Mouse (Mus musculus) stomach, embryonic 15.5 days (tissue): ENCODE measurements around the gene Tfb2m. TPM values are rescaled to one million over a fixed set of nuclear protein-coding genes. Genes with fewer than 3 reads are reported as not detected.
"Not testable (repeated sequence)": the region's sequence is repeated elsewhere in the genome, so short reads cannot be mapped to it uniquely, and the experiment has no call there.

Experiments used
- ATAC-seq: fragments of 200-750 bp; cut with Nextera tagmentation; 2 replicates; pipeline ENCODE4 v1.8.0; 2017; ENCODE audit warnings: low read depth, moderate number of reproducible peaks, moderate TSS enrichment; ENCODE audit not compliant: insufficient read depth, low FRiP score
- H3K27ac ChIP-seq: fragments of 300-500 bp; sonication (generic); 2 replicates; pipeline ENCODE4 v1.5.1; 2015; ENCODE audit warnings: mild to moderate bottlenecking, inconsistent platforms
- H3K27me3 ChIP-seq: fragments of 300-500 bp; sonication (generic); replicated peaks from 2 replicates; pipeline ENCODE4 v1.6.1; 2015; ENCODE audit warnings: inconsistent platforms
- H3K36me3 ChIP-seq: fragments of 300-500 bp; sonication (generic); 2 replicates; pipeline ENCODE4 v1.6.1; 2015; ENCODE audit warnings: inconsistent platforms
- H3K4me1 ChIP-seq: fragments of 300-500 bp; sonication (generic); 2 replicates; pipeline ENCODE4 v1.6.1; 2015; ENCODE audit warnings: inconsistent platforms
- H3K4me2 ChIP-seq: fragments of 300-500 bp; sonication (generic); 2 replicates; pipeline ENCODE4 v1.6.1; 2015; ENCODE audit warnings: mild to moderate bottlenecking, inconsistent platforms
- H3K4me3 ChIP-seq: fragments of 300-500 bp; sonication (generic); replicated peaks from 2 replicates; pipeline ENCODE4 v1.5.1; 2015; ENCODE audit warnings: inconsistent platforms
- H3K9ac ChIP-seq: fragments of 300-500 bp; sonication (generic); 2 replicates; pipeline ENCODE4 v1.6.1; 2015; ENCODE audit warnings: inconsistent platforms
- H3K9me3 ChIP-seq: fragments of 300-500 bp; sonication (generic); 2 replicates; pipeline ENCODE4 v1.6.1; 2016; ENCODE audit warnings: inconsistent platforms
- WGBS: fragments of 180-500 bp; shearing (Covaris S2); methylation state at CpG from one replicate; pipeline ENCODE4 v1.1.7; 2015; 5-methylcytosine and 5-hydroxymethylcytosine counted together
- polyA plus RNA-seq: library from polyadenylated mRNA; unstranded; fragments of >200 nt; fragmentation: Nextera tagmentation; extraction: Ambion mirVana; gene quantifications from 2 replicates; pipeline ENCODE4 v1.2.1, GENCODE M21; 2015

Gene Tfb2m
- 26.8 and 30.1 TPM in 2 replicates for polyA plus RNA-seq

GRCm38 (mm10) chr1:179545768-179546550, at the start of gene Tfb2m, which contains the start of gene Cnst:
Tfb2m (minus strand) TSS chr1:179546267.
Cnst (plus strand) TSS chr1:179546370.
- Histone ChIP-seq H3K27ac (peak within 1 kb of the TSS; percentile 95), H3K4me2 (peak within 1 kb of the TSS; percentile 66), H3K4me3 (peak within 1 kb of the TSS; percentile 85), H3K4me1 (peaks cover 20% of the 10 kb centered on the region), H3K9ac (peak within 1 kb of the TSS; percentile 86)
- not testable (repeated sequence) for H3K27me3 ChIP-seq, H3K9me3 ChIP-seq, H3K36me3 ChIP-seq
- under 1% methylated on average over 69 of the region's 69 CpGs for WGBS
- ATAC-seq, result peak; percentile 99

- no peak for ATAC-seq
- Histone ChIP-seq H3K9me3 (no peaks in the 10 kb centered on the region), H3K9ac (no peak overlapping the region), H3K36me3 (0 out of 2 replicates have a peak, but pooled peaks cover 5% of the 10 kb centered on the region), H3K4me2 (no peak overlapping the region), H3K27ac (no peak overlapping the region), H3K4me3 (no peak overlapping the region), H3K4me1 (0 out of 2 replicates have a peak, but pooled peaks cover 3% of the 10 kb centered on the region), H3K27me3 (no peaks in the 10 kb centered on the region)
- 77% methylated on average over 7 of the region's 7 CpGs for WGBS
Measured at GRCm38 (mm10) chr1:179592972-179593371, 46.9 kb upstream of the Tfb2m start.

- ATAC-seq, result no peak
- H3K9me3 ChIP-seq, result no peaks in the 10 kb centered on the region
- 0 out of 2 replicates have a peak, but pooled peaks cover 5% of the 10 kb centered on the region for H3K36me3 ChIP-seq
- 0 out of 2 replicates have a peak, but pooled peaks cover 3% of the 10 kb centered on the region for H3K4me1 ChIP-seq
- WGBS, result 78% methylated on average over 2 of the region's 2 CpGs
- H3K4me3 ChIP-seq, result no peak overlapping the region
- no peak overlapping the region for H3K4me2 ChIP-seq
- H3K27me3 ChIP-seq, result no peaks in the 10 kb centered on the region
- no peak overlapping the region for H3K9ac ChIP-seq
- no peak overlapping the region for H3K27ac ChIP-seq
Measured at GRCm38 (mm10) chr1:179592143-179592542, 46.1 kb upstream of the Tfb2m start.

GRCm38 (mm10) chr1:179591639-179592038, 45.6 kb upstream of the Tfb2m start:
- Histone ChIP-seq H3K4me1 (0 out of 2 replicates have a peak, but pooled peaks cover 3% of the 10 kb centered on the region), H3K9ac (no peak overlapping the region), H3K36me3 (0 out of 2 replicates have a peak, but pooled peaks cover 5% of the 10 kb centered on the region), H3K9me3 (no peaks in the 10 kb centered on the region), H3K27me3 (no peaks in the 10 kb centered on the region), H3K4me3 (no peak overlapping the region), H3K4me2 (no peak overlapping the region), H3K27ac (no peak overlapping the region)
- WGBS, result 77% methylated on average over 12 of the region's 12 CpGs
- no peak for ATAC-seq

- ATAC-seq, result no peak
- Histone ChIP-seq H3K27me3 (no peaks in the 10 kb centered on the region), H3K4me1 (0 out of 2 replicates have a peak, but pooled peaks cover 3% of the 10 kb centered on the region), H3K9me3 (no peaks in the 10 kb centered on the region), H3K27ac (no peak overlapping the region), H3K4me3 (no peak overlapping the region), H3K36me3 (0 out of 2 replicates have a peak, but pooled peaks cover 5% of the 10 kb centered on the region), H3K9ac (no peak overlapping the region), H3K4me2 (no peak overlapping the region)
- WGBS, result 81% methylated on average over 4 of the region's 4 CpGs
Measured at GRCm38 (mm10) chr1:179588230-179588629, 42.2 kb upstream of the Tfb2m start.

GRCm38 (mm10) chr1:179586430-179587095, 40.5 kb upstream of the Tfb2m start:
- Histone ChIP-seq H3K9me3 (no peaks in the 10 kb centered on the region), H3K4me3 (no peak overlapping the region), H3K9ac (no peak overlapping the region), H3K4me2 (no peak overlapping the region), H3K27me3 (no peaks in the 10 kb centered on the region), H3K27ac (no peak overlapping the region), H3K4me1 (no peaks in the 10 kb centered on the region), H3K36me3 (no peaks in the 10 kb centered on the region)
- ATAC-seq, result no peak
- WGBS, result 37% methylated on average over 3 of the region's 3 CpGs

GRCm38 (mm10) chr1:179585646-179586045, 39.6 kb upstream of the Tfb2m start:
- H3K36me3 ChIP-seq, result no peaks in the 10 kb centered on the region
- no peaks in the 10 kb centered on the region for H3K27me3 ChIP-seq
- no peak overlapping the region for H3K4me3 ChIP-seq
- no peak for ATAC-seq
- H3K4me2 ChIP-seq, result no peak overlapping the region
- H3K9me3 ChIP-seq, result no peaks in the 10 kb centered on the region
- WGBS, result 75% methylated on average over 9 of the region's 9 CpGs
- H3K27ac ChIP-seq, result no peak overlapping the region
- no peak overlapping the region for H3K9ac ChIP-seq
- H3K4me1 ChIP-seq, result no peaks in the 10 kb centered on the region

GRCm38 (mm10) chr1:179584220-179584619, 38.2 kb upstream of the Tfb2m start:
- no peaks in the 10 kb centered on the region for H3K4me1 ChIP-seq
- no peaks in the 10 kb centered on the region for H3K27me3 ChIP-seq
- 88% methylated on average over 4 of the region's 4 CpGs for WGBS
- no peak overlapping the region for H3K4me2 ChIP-seq
- H3K36me3 ChIP-seq, result no peaks in the 10 kb centered on the region; the same call in 1 of the 2 replicates
- H3K4me3 ChIP-seq, result no peak overlapping the region
- H3K9ac ChIP-seq, result no peak overlapping the region
- H3K9me3 ChIP-seq, result no peaks in the 10 kb centered on the region
- no peak for ATAC-seq
- H3K27ac ChIP-seq, result no peak overlapping the region

GRCm38 (mm10) chr1:179583090-179583489, 37.0 kb upstream of the Tfb2m start:
- no peak overlapping the region for H3K9ac ChIP-seq
- no peaks in the 10 kb centered on the region for H3K9me3 ChIP-seq
- WGBS, result 88% methylated on average over 3 of the region's 3 CpGs
- no peak overlapping the region for H3K4me3 ChIP-seq
- no peaks in the 10 kb centered on the region for H3K27me3 ChIP-seq
- H3K27ac ChIP-seq, result no peak overlapping the region
- no peak overlapping the region for H3K4me2 ChIP-seq
- ATAC-seq, result no peak
- no peaks in the 10 kb centered on the region for H3K4me1 ChIP-seq
- no peaks in the 10 kb centered on the region; the same call in 1 of the 2 replicates for H3K36me3 ChIP-seq

GRCm38 (mm10) chr1:179582021-179582433, 36.0 kb upstream of the Tfb2m start:
- H3K36me3 ChIP-seq, result no peaks in the 10 kb centered on the region; the same call in 1 of the 2 replicates
- no peak overlapping the region for H3K9ac ChIP-seq
- H3K4me1 ChIP-seq, result no peaks in the 10 kb centered on the region
- H3K4me2 ChIP-seq, result no peak overlapping the region
- no peaks in the 10 kb centered on the region for H3K9me3 ChIP-seq
- 46% methylated on average over 6 of the region's 6 CpGs for WGBS
- H3K4me3 ChIP-seq, result no peak overlapping the region
- ATAC-seq, result no peak
- H3K27ac ChIP-seq, result no peak overlapping the region
- no peaks in the 10 kb centered on the region for H3K27me3 ChIP-seq

GRCm38 (mm10) chr1:179581422-179581821, 35.4 kb upstream of the Tfb2m start:
- no peak for ATAC-seq
- no peaks in the 10 kb centered on the region; the same call in 1 of the 2 replicates for H3K36me3 ChIP-seq
- no peaks in the 10 kb centered on the region for H3K9me3 ChIP-seq
- no peaks in the 10 kb centered on the region for H3K27me3 ChIP-seq
- no peak overlapping the region for H3K9ac ChIP-seq
- H3K4me2 ChIP-seq, result no peak overlapping the region
- WGBS, result 80% methylated on average over 10 of the region's 10 CpGs
- H3K27ac ChIP-seq, result no peak overlapping the region
- H3K4me3 ChIP-seq, result no peak overlapping the region
- H3K4me1 ChIP-seq, result no peaks in the 10 kb centered on the region

- no peak for ATAC-seq
- no peaks in the 10 kb centered on the region for H3K4me1 ChIP-seq
- no peak overlapping the region for H3K27ac ChIP-seq
- H3K36me3 ChIP-seq, result no peaks in the 10 kb centered on the region; the same call in 1 of the 2 replicates
- H3K4me2 ChIP-seq, result no peak overlapping the region
- no peak overlapping the region for H3K4me3 ChIP-seq
- no peaks in the 10 kb centered on the region for H3K27me3 ChIP-seq
- no peak overlapping the region for H3K9ac ChIP-seq
- H3K9me3 ChIP-seq, result no peaks in the 10 kb centered on the region
- WGBS, result 60% methylated on average over 8 of the region's 8 CpGs
Measured at GRCm38 (mm10) chr1:179580200-179580599, 34.1 kb upstream of the Tfb2m start.
